8 mouse cellular contexts compared by ENCODE assay signal in the genomic region with DNA sequence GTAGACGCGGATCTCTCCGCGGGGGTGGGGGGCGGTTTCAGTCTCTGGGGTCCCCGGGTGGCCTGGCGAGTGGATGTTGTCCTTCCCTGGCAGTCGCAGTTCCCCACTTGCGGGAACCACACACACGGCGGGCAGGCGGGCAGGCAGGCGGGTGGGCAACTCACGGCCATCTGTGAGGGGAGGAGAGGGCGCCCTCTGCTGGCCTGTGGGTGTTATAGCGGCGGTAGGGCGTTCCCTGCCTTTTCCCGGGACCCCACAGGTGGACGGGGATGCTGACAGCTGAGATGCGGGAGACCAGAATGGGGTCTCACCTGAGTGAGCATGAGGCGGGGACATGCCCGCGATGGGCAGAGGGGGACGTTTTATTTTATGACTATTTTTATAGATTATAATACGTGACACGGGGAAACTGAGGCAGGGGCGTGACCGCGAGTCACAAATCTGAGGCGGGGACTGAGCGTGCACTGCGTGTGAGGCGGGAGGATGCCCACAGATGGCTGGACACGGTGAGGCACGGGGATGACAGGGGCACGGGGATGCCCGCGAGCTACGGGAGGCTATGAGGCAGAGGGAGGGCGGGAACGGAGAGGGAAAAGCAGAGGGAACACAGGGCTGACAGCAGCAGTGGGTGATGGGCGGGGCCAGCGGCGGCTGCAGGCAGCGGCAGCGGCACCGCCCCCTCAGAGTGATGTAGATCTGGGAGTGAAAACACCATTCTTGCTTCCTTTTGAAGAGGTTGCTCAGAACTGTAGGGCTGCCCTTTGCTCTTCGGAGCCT.
DNase-seq lines count a peak whose midpoint lies in the region; ATAC-seq and TF ChIP-seq lines count a peak whose summit lies in the region.

No protein-coding gene starts in this region.

- peaks cover 6% of the 10 kb centered on the region; the same call in 1 of the 2 replicates for H3K9me3 ChIP-seq in forebrain, embryonic 10.5 days
- H3K9me3 ChIP-seq in lung, embryonic 16.5 days (ENCODE audit: control insufficient read depth, low read length) = no peaks in the 10 kb centered on the region

- WGBS in forebrain, embryonic 10.5 days = 2% methylated on average over 49 of the region's 49 CpGs
- 2% methylated on average over 48 of the region's 49 CpGs for WGBS in lung, embryonic 16.5 days

- H3K27me3 ChIP-seq in Patski = no peaks in the 10 kb centered on the region
- no peaks in the 10 kb centered on the region for H3K27me3 ChIP-seq in forebrain, embryonic 10.5 days (ENCODE audit: poor library complexity, severe bottlenecking)
- no peaks in the 10 kb centered on the region for H3K27me3 ChIP-seq in lung, embryonic 16.5 days (ENCODE audit: control insufficient read depth, insufficient read depth, low read depth, low read length)

- H3K9ac ChIP-seq in lung, embryonic 16.5 days (ENCODE audit: low read length) = peak overlapping the region; percentile 48

- H3K4me2 ChIP-seq in lung, embryonic 16.5 days (ENCODE audit: low read depth, low read length) = peak overlapping the region; percentile 66

- intact Hi-C loops in heart, postnatal 36 days (cut with DNase I) = no loop called here

- CTCF ChIA-PET in Patski (lab: Charles Lee) = no interaction called here

- DNase-seq in Patski (ENCODE audit: low read depth, low spot score) (no peak), adipocyte (ENCODE audit: low spot score) (no peak)
- DNase-seq in brain, embryonic 18.5 days (ENCODE audit: low read depth, low spot score) = peak; percentile 16
- DNase-seq in forebrain, embryonic 10.5 days (ENCODE audit: extremely low spot score, low spot score) = peak; percentile 73
- DNase-seq in heart, postnatal 36 days = peak; percentile 26 to 45
- DNase-seq in layer of hippocampus, postnatal 10 days (ENCODE audit: low spot score in 2 of 2) = peak; percentile 65 to 81
- peak; percentile 80 for DNase-seq in retina, postnatal 1 day

- peaks cover 11% of the 10 kb centered on the region for H3K4me1 ChIP-seq in forebrain, embryonic 10.5 days
- no peaks in the 10 kb centered on the region; the same call in 1 of the 2 replicates for H3K4me1 ChIP-seq in lung, embryonic 16.5 days (replicated peaks; ENCODE audit: control insufficient read depth, insufficient read depth, low read length)

- peak; percentile 55 for ATAC-seq in Patski
- peak; percentile 85 for ATAC-seq in lung, embryonic 16.5 days (ENCODE audit: low read depth)

- H3K27ac ChIP-seq in forebrain, embryonic 10.5 days = 0 out of 2 replicates have a peak overlapping the region, but pooled peaks have one; percentile 64
- no peak overlapping the region for H3K27ac ChIP-seq in lung, embryonic 16.5 days (ENCODE audit: low read length)

- TF ChIP-seq CTCF in Patski (IDR thresholded peaks at IDR 0.05) = peak; percentile 89

- POLR2A ChIA-PET in Patski (lab: Charles Lee) = no interaction called here

- H3K4me3 ChIP-seq in forebrain, embryonic 10.5 days = peak overlapping the region; percentile 53
- H3K4me3 ChIP-seq in lung, embryonic 16.5 days (ENCODE audit: low read length) = peak overlapping the region; percentile 42

- no peaks in the 10 kb centered on the region for H3K36me3 ChIP-seq in forebrain, embryonic 10.5 days (replicated peaks)
- H3K36me3 ChIP-seq in lung, embryonic 16.5 days (ENCODE audit: control insufficient read depth, insufficient read depth, low read length) = no peaks in the 10 kb centered on the region

- in situ Hi-C loops in Patski (cut with MboI; ENCODE audit: low pct_unique_long_range_greater_than_20kb) = no loop called here

Comparison
In these comparisons a context has a peak if more than half of its experiments do, and no peak if none do; other contexts are left out.
1. DNase-seq: peak in brain, embryonic 18.5 days (single experiment), forebrain, embryonic 10.5 days (single experiment), heart, postnatal 36 days (2 of 2), layer of hippocampus, postnatal 10 days (2 of 2) and retina, postnatal 1 day (single experiment); none in Patski (single experiment) and adipocyte (single experiment).